Comparison of ENCODE assay signal across 8 mouse cellular contexts in the genomic region with DNA sequence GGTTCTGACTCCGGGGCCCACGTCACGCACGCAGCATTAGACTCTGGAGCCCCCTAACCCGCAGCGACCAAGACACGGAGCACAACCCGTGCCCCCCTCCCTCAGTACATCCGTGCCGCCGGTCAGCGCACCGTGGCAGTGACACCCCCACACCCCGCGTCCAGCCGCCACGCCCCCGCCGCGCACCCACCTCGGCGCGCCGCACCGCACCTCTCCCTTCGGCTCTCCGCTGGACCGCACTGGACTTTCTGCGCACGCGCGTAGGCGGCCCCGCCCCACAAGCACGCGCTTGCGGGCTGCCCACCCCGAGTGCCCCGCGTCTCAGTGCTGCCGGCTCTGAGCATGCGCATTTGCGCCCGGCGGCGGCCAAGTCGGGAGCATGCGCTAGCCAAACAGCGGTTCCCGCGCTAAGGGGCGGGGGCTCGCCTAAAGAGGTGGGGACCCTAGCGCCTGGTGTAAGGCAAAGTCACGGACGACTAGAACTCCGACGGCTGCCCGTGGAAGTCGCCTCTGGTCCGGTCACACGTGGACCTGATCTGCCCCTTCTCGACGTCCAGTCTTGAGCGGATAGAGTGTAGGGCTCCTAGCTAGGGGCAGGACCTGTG. TPM values are rescaled to one million over a fixed set of nuclear protein-coding genes. Genes with fewer than 3 reads are reported as not detected.
DNase-seq lines count a peak whose midpoint lies in the region; ATAC-seq and TF ChIP-seq lines count a peak whose summit lies in the region.

A gene (minus strand): TSS at position 279 of the 605 bp plus-strand sequence.

- no peak for TF ChIP-seq CTCF in intestine, postnatal 0 days (IDR thresholded peaks at IDR 0.05; ENCODE audit: low read depth)

- H3K9me3 ChIP-seq in embryonic facial prominence, embryonic 10.5 days = no peaks in the 10 kb centered on the region
- H3K9me3 ChIP-seq in intestine, postnatal 0 days (ENCODE audit: control insufficient read depth) = no peaks in the 10 kb centered on the region
- no peaks in the 10 kb centered on the region for H3K9me3 ChIP-seq in midbrain, embryonic 10.5 days (replicated peaks)

- H3K4me1 ChIP-seq in embryonic facial prominence, embryonic 10.5 days = peaks cover 76% of the 10 kb centered on the region
- H3K4me1 ChIP-seq in intestine, postnatal 0 days (replicated peaks; ENCODE audit: control insufficient read depth, insufficient read depth, low read length) = peaks cover 18% of the 10 kb centered on the region
- H3K4me1 ChIP-seq in midbrain, embryonic 10.5 days = peaks cover 81% of the 10 kb centered on the region

- H3K36me3 ChIP-seq in embryonic facial prominence, embryonic 10.5 days (replicated peaks) = no peaks in the 10 kb centered on the region; the same call in 1 of the 2 replicates
- no peaks in the 10 kb centered on the region; the same call in 1 of the 2 replicates for H3K36me3 ChIP-seq in intestine, postnatal 0 days (ENCODE audit: control insufficient read depth, insufficient read depth)
- H3K36me3 ChIP-seq in midbrain, embryonic 10.5 days = 0 out of 2 replicates have a peak, but pooled peaks cover 3% of the 10 kb centered on the region

- peak within 1 kb of the TSS; percentile 97 for H3K4me2 ChIP-seq in intestine, postnatal 0 days (replicated peaks; ENCODE audit: low read depth)

- peak within 1 kb of the TSS; percentile 41 for H3K9ac ChIP-seq in intestine, postnatal 0 days (ENCODE audit: low read depth, low read length)

- peak within 1 kb of the TSS; percentile 78 for H3K4me3 ChIP-seq in embryonic facial prominence, embryonic 10.5 days
- H3K4me3 ChIP-seq in intestine, postnatal 0 days (ENCODE audit: low read depth, low read length) = peak within 1 kb of the TSS; percentile 63
- peak within 1 kb of the TSS; percentile 74 for H3K4me3 ChIP-seq in midbrain, embryonic 10.5 days

- peak; percentile 95 for DNase-seq in adrenal gland, postnatal 14 days
- peak; percentile 97 for DNase-seq in embryonic facial prominence, embryonic 10.5 days (ENCODE audit: low spot score)
- DNase-seq in gonadal fat pad, adult 2 months (ENCODE audit: low read depth) = no peak
- DNase-seq in left cerebral cortex, postnatal 36 days (ENCODE audit: low spot score in 2 of 2) = peak; percentile 97
- DNase-seq in midbrain, embryonic 10.5 days (ENCODE audit: low spot score) = peak; percentile 95
- peak; percentile 97 for DNase-seq in right cerebral cortex, postnatal 4 days
- DNase-seq in yolk sac, embryonic 10.5 days (ENCODE audit: low spot score) = peak; percentile 93

- peaks cover 36% of the 10 kb centered on the region for H3K27me3 ChIP-seq in embryonic facial prominence, embryonic 10.5 days (replicated peaks; ENCODE audit: low read depth, poor library complexity, severe bottlenecking)
- peaks cover 10% of the 10 kb centered on the region; the same call in 1 of the 2 replicates for H3K27me3 ChIP-seq in intestine, postnatal 0 days (replicated peaks; ENCODE audit: control insufficient read depth, insufficient read depth, low read length)
- H3K27me3 ChIP-seq in midbrain, embryonic 10.5 days (ENCODE audit: low read depth, poor library complexity, severe bottlenecking) = peaks cover 47% of the 10 kb centered on the region

- WGBS in embryonic facial prominence, embryonic 10.5 days = under 1% methylated on average over 65 of the region's 65 CpGs
- WGBS in intestine, postnatal 0 days = under 1% methylated on average over 64 of the region's 65 CpGs
- WGBS in midbrain, embryonic 10.5 days = 1% methylated on average over 64 of the region's 65 CpGs

- intact Hi-C loops in left cerebral cortex, postnatal 36 days (cut with DNase I) = loop anchor here (5.0 kb wide), 1 partner anchor 147 kb away; a partner anchor contains a TSS

- ATAC-seq in intestine, postnatal 0 days = peak; percentile 46

- H3K27ac ChIP-seq in embryonic facial prominence, embryonic 10.5 days (replicated peaks) = peak within 1 kb of the TSS; percentile 85
- H3K27ac ChIP-seq in intestine, postnatal 0 days (ENCODE audit: low read depth, low read length) = peak within 1 kb of the TSS; percentile 75
- H3K27ac ChIP-seq in midbrain, embryonic 10.5 days (replicated peaks) = peak within 1 kb of the TSS; percentile 82

RNA-seq across cellular contexts. Expression of the gene that starts here (rescaled TPM):
- 11.0 and 14.6 TPM in 2 replicates for total RNA-seq in adrenal gland, postnatal 14 days (2021)
- 6.0 and 6.1 TPM in 2 replicates for polyA plus RNA-seq in embryonic facial prominence, embryonic 10.5 days (2016; fragmentation: Nextera tagmentation; extraction: Ambion mirVana)
- polyA plus RNA-seq in gonadal fat pad, adult 2 months (2012; rRNA removed) = 12.8 and 13.1 TPM in 2 replicates
- polyA plus RNA-seq in intestine, postnatal 0 days (2015; fragmentation: Nextera tagmentation; extraction: Ambion mirVana) = 3.1 and 3.4 TPM in 2 replicates
- 10 to 100 TPM; 64.4 to 65.5 TPM for total RNA-seq in left cerebral cortex, postnatal 36 days (2021)
- 5.3 and 12.5 TPM in 2 replicates for polyA plus RNA-seq in midbrain, embryonic 10.5 days (2016; fragmentation: Nextera tagmentation; extraction: Ambion mirVana)
